Mouse (Mus musculus) midbrain, embryonic 14.5 days (tissue): Measurements from ENCODE around the gene Kcnh1. TPM values are rescaled to one million over a fixed set of nuclear protein-coding genes. Genes with fewer than 3 reads are reported as not detected.
A peak's percentile ranks its signal among the peaks of the same experiment; 100 is the strongest.

Experiments
- ATAC-seq: fragments of 200-750 bp; cut with Nextera tagmentation; 2 replicates; pipeline ENCODE4 v1.8.0; 2017; ENCODE audit warnings: moderate number of reproducible peaks, moderate library complexity; ENCODE audit not compliant: low FRiP score, low TSS enrichment
- DNase-seq: peaks from one replicate; pipeline ENCODE4 v3.0.0-alpha.2; 2015
- H3K27ac ChIP-seq: fragments of 300-500 bp; sonication (generic); replicated peaks from 2 replicates; pipeline ENCODE4 v1.5.1; 2014; ENCODE audit warnings: mild to moderate bottlenecking, low read depth, low read length, moderate library complexity
- H3K27me3 ChIP-seq: fragments of 300-500 bp; sonication (generic); 2 replicates; pipeline ENCODE4 v1.6.1; 2014; ENCODE audit warnings: low read length, control low read depth, mixed read lengths; ENCODE audit not compliant: control insufficient read depth, insufficient read depth
- H3K36me3 ChIP-seq: fragments of 300-500 bp; sonication (generic); 2 replicates; pipeline ENCODE4 v1.6.1; 2014; ENCODE audit warnings: low read length, control low read depth; ENCODE audit not compliant: control insufficient read depth, insufficient read depth
- H3K4me1 ChIP-seq: fragments of 300-500 bp; sonication (generic); 2 replicates; pipeline ENCODE4 v1.6.1; 2014; ENCODE audit warnings: mild to moderate bottlenecking, antibody characterized with exemption, low read length, control low read depth; ENCODE audit not compliant: control insufficient read depth, insufficient read depth
- H3K4me2 ChIP-seq: fragments of 300-500 bp; sonication (generic); 2 replicates; pipeline ENCODE4 v1.6.1; 2014; ENCODE audit warnings: mild to moderate bottlenecking, low read length, moderate library complexity
- H3K4me3 ChIP-seq: fragments of 300-500 bp; sonication (generic); replicated peaks from 2 replicates; pipeline ENCODE4 v1.5.1; 2014; ENCODE audit warnings: low read depth, low read length
- H3K9ac ChIP-seq: fragments of 300-500 bp; sonication (generic); replicated peaks from 2 replicates; pipeline ENCODE4 v1.6.1; 2014; ENCODE audit warnings: mild to moderate bottlenecking, low read length, moderate library complexity
- H3K9me3 ChIP-seq: fragments of 300-500 bp; sonication (generic); 2 replicates; pipeline ENCODE4 v1.6.1; 2016; ENCODE audit warnings: low read length, control low read depth, mixed read lengths; ENCODE audit not compliant: control insufficient read depth
- WGBS: fragments of 180-500 bp; shearing (Covaris S2); extraction: QIAGEN DNeasy Blood & Tissue Kit; methylation state at CpG from one replicate; pipeline ENCODE4 v1.1.7; 2014; 5-methylcytosine and 5-hydroxymethylcytosine counted together
- polyA plus RNA-seq: library from polyadenylated mRNA; unstranded; fragments of >200 nt; fragmentation: Nextera tagmentation; extraction: Ambion mirVana; gene quantifications from 2 replicates; pipeline ENCODE4 v1.2.1, GENCODE M21; 2014

Kcnh1 gene
- polyA plus RNA-seq, 1 experiment from 2014 or later = 2.1 TPM

DNA sequence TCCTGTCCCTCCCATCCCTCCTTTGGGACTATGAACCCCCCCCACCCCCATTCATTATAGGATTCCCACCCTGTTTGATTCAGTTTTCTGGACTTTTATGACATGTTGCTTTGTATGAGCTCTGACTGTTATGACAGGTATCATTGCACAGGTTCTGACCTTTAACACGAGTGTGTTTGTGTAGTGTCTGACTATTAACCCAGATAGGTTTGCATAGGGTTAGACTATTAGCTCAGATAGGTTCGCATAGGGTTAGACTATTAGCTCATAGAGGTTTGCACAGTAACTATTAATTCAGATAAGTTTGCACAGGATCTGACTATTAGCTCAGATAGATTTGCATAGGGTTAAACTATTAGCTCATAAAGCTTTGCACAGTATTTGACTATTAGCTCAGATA lies 201.7 kb downstream of the Kcnh1 start:
- Histone ChIP-seq H3K27ac (no peak overlapping the region), H3K4me2 (no peak overlapping the region), H3K27me3 (no peaks in the 10 kb centered on the region), H3K9ac (no peak overlapping the region), H3K36me3 (no peaks in the 10 kb centered on the region), H3K9me3 (no peaks in the 10 kb centered on the region), H3K4me3 (no peak overlapping the region), H3K4me1 (no peaks in the 10 kb centered on the region)
- ATAC-seq (no peak), DNase-seq (no peak)
- WGBS = 88% methylated on average over 2 of the region's 2 CpGs

DNA sequence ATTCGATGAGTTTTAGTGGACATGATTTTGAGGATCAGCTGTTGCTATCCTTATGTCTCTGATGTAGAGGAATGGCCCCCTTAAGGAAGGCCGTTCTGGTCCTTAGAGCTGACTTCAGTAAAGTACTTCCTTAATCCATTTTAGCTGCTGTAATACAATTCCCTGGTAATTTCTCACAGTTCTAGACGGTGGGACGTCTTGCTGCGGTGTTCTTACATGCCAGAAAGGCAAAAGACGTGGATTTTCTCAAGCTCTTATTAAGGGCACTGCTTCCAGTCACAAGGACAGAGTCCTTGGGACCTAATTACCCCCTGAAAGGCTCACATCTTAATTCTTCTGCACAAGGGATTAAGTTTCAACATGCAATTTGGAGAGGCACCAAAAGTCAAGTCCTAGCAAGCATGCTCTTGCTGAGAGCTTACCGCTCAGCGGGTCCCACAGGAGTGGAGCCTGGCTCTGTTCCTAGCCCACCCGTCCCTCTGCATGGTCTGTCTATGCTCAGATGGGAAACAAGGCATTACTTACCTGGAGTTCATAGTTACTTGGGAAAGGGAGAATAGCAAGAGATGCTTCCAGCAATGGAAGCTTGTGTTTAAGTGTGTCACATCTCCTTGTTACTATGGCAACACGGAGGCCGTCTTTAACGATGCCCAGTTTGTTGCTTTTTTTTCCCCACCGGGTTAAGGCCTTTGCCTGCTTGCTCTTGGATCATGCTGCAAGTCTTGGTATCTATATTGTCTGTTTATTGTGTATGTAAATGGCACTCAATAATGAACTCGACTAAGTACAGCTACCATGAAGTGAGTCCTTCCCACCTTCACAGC lies 209.3 kb downstream of the Kcnh1 start:
- Histone ChIP-seq H3K4me3 (no peak overlapping the region), H3K4me1 (no peaks in the 10 kb centered on the region), H3K27me3 (no peaks in the 10 kb centered on the region), H3K36me3 (no peaks in the 10 kb centered on the region), H3K27ac (no peak overlapping the region), H3K9ac (no peak overlapping the region), H3K4me2 (no peak overlapping the region), H3K9me3 (no peaks in the 10 kb centered on the region)
- DNase-seq (peak; percentile 59), ATAC-seq (no peak)
- 72% methylated on average over 14 of the region's 14 CpGs for WGBS

- Histone ChIP-seq H3K9ac (no peak overlapping the region), H3K36me3 (no peaks in the 10 kb centered on the region), H3K4me1 (no peaks in the 10 kb centered on the region), H3K4me2 (no peak overlapping the region), H3K27me3 (no peaks in the 10 kb centered on the region), H3K9me3 (no peaks in the 10 kb centered on the region), H3K4me3 (no peak overlapping the region), H3K27ac (no peak overlapping the region)
- DNase-seq (no peak), ATAC-seq (no peak)
- WGBS = 70% methylated on average over 4 of the region's 4 CpGs
These were observed 210.4 kb downstream of the Kcnh1 start for GRCm38 (mm10) chr1:192400991-192401390.

DNA sequence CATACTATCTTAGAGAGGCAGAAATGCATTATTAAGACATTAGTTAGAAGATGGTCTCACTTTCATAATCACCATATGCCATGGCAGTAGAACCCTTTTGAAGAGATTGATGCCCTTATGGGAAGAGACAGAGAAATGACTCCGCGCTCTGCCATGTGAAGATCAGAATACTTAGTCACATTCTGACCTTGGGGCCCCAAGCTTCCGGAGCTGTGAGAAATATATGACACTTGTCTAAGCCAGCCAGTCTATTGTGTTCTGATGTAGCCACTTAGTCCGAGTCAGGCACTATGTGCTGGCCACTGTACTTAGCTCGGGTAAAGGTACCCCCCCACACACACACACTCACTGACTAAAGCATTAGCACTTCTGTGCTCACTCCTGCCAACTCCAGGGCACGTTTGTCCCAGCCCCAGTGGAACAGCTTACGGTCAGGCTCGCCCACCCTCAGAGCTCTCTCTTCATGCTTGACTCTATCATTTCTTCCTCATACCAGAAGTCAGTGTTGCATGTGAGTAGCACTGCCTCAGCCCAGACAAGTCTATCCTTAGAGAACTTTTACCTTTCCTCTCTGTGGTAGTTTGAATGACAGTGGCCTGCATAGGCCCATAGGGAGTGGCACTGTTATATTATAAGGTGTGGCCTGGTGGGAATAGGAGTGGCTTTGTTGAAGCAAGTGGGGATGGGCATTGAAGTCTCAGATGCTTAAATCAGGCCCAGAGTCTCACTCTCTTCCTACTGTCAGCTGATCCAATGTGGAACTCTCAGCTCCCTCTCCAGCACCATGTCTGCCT lies 212.5 kb downstream of the Kcnh1 start:
- no peak overlapping the region for H3K9ac ChIP-seq
- DNase-seq (no peak), ATAC-seq (no peak)
- no peaks in the 10 kb centered on the region for H3K27me3 ChIP-seq
- H3K27ac ChIP-seq = no peak overlapping the region
- no peak overlapping the region for H3K4me2 ChIP-seq
- 89% methylated on average over 8 of the region's 8 CpGs for WGBS
- H3K9me3 ChIP-seq = no peaks in the 10 kb centered on the region
- H3K4me3 ChIP-seq = no peak overlapping the region
- no peaks in the 10 kb centered on the region for H3K4me1 ChIP-seq
- no peaks in the 10 kb centered on the region for H3K36me3 ChIP-seq

- ATAC-seq = no peak
- no peak for DNase-seq
- Histone ChIP-seq H3K9ac (no peak overlapping the region), H3K4me3 (no peak overlapping the region), H3K4me1 (no peaks in the 10 kb centered on the region), H3K4me2 (no peak overlapping the region), H3K9me3 (no peaks in the 10 kb centered on the region), H3K36me3 (no peaks in the 10 kb centered on the region), H3K27me3 (no peaks in the 10 kb centered on the region), H3K27ac (no peak overlapping the region)
- 83% methylated on average over 4 of the region's 4 CpGs for WGBS
These were observed 214.6 kb downstream of the Kcnh1 start for GRCm38 (mm10) chr1:192405136-192405535.

- WGBS = 92% methylated on average over 5 of the region's 5 CpGs
- Histone ChIP-seq H3K27ac (no peak overlapping the region), H3K4me3 (no peak overlapping the region), H3K9ac (no peak overlapping the region), H3K4me1 (no peaks in the 10 kb centered on the region), H3K4me2 (no peak overlapping the region), H3K36me3 (no peaks in the 10 kb centered on the region), H3K9me3 (no peaks in the 10 kb centered on the region), H3K27me3 (no peaks in the 10 kb centered on the region)
- DNase-seq (no peak), ATAC-seq (no peak)
These were observed 216.0 kb downstream of the Kcnh1 start for GRCm38 (mm10) chr1:192406589-192406988.

- H3K27ac ChIP-seq = no peak overlapping the region
- H3K9ac ChIP-seq = no peak overlapping the region
- H3K9me3 ChIP-seq = no peaks in the 10 kb centered on the region
- H3K4me3 ChIP-seq = no peak overlapping the region
- no peaks in the 10 kb centered on the region for H3K4me1 ChIP-seq
- ATAC-seq (no peak), DNase-seq (no peak)
- no peaks in the 10 kb centered on the region for H3K36me3 ChIP-seq
- WGBS = 67% methylated on average over 3 of the region's 3 CpGs
- no peak overlapping the region for H3K4me2 ChIP-seq
- no peaks in the 10 kb centered on the region for H3K27me3 ChIP-seq
These were observed 225.2 kb downstream of the Kcnh1 start for GRCm38 (mm10) chr1:192415813-192416212.

DNA sequence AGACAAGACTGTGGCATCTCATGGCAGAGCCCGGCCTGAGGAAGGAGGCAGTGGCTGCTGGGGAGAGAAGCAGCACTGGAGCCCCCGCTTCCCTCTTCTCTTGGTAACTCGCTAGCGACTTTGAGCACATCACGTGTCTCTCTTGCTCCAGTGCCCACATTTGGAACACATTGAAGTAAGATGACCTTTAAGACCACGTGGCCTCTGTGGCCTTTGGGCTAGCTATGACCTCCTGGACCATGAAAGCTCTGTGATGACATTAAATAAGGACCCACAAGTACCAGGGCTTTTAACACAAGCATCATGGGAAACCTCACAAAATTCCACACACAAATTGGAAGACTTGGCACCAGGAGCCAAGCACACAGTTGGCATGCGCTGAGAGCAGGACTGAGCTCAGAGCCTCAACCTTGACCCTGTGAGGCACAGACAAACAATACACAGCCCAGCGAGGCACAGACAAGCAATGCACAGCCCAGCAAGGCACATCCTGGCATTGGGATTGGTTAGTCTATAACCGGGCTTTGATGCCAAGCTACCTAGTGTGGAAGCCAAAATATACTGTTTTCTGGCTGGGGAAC lies 225.8 kb downstream of the Kcnh1 start:
- Histone ChIP-seq H3K36me3 (no peaks in the 10 kb centered on the region), H3K4me2 (no peak overlapping the region), H3K27me3 (no peaks in the 10 kb centered on the region), H3K27ac (no peak overlapping the region), H3K4me3 (no peak overlapping the region), H3K9ac (no peak overlapping the region), H3K9me3 (no peaks in the 10 kb centered on the region), H3K4me1 (no peaks in the 10 kb centered on the region)
- DNase-seq (no peak), ATAC-seq (no peak)
- WGBS = 70% methylated on average over 9 of the region's 9 CpGs
